Mouse (Mus musculus) brain, embryonic 14.5 days (tissue): ENCODE measurements around the gene Dyrk1a.

Experiments
- CTCF ChIP-seq: fragments of 200-500 bp; IDR thresholded peaks from 2 replicates; pipeline ENCODE4 v1.5.1; 2012; ENCODE audit warnings: inconsistent platforms, mild to moderate bottlenecking, moderate library complexity, borderline replicate concordance; ENCODE audit not compliant: insufficient read depth, insufficient read length; ENCODE audit errors: extremely low read depth
- POLR2A ChIP-seq: fragments of 200-500 bp; IDR thresholded peaks from 2 replicates; pipeline ENCODE4 v1.6.1; 2012; ENCODE audit warnings: mild to moderate bottlenecking, inconsistent platforms, borderline replicate concordance; ENCODE audit not compliant: poor library complexity, insufficient read depth, insufficient read length, severe bottlenecking; ENCODE audit errors: extremely low read depth

- TF ChIP-seq CTCF (no peak), POLR2A (no peak)
These were observed 144.7 kb downstream of the Dyrk1a start for GRCm38 (mm10) chr16:94714483-94714882.
